Mouse (Mus musculus): ENCODE data around the gene 4933427D14Rik.

Gene 4933427D14Rik

DNA sequence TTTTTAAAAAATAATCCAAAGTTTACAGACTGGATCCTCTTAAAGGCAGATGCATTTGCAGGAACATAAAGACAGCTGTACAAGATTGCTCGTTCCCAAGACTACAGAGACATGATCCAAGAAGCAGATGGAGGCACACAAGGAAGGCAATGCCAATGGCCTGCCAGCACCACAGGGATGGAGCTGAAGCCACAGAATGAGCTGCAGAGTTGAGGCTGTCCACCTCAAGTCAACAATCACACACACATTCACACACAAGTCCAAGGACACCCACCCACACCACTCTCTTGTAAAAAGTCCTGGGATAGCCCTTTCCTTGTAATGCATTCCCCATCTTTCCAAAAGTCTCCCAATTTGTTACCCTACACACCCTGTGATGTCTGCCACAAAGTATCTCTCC, 3.8 kb downstream of the 4933427D14Rik start:
- DNase-seq = peak; percentile 78

DNA sequence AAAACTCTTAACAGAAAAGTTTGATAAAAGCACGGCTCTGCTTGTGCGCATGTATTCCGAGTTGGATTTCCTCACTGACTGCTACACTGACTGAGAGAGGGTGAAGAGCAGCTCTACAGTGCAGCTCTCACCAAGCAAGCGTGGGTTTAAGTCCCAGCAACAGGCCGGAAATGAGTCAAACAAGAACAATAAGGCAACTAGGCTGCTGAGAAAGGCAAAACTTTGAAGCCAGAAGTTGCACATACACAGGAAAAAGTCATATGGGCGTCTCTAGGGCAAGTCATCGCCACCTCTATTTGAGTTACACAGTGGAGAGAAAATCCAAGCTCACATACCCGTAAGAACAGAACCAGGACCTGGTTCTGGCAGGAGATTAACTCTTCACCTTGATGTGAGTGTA, 10.8 kb downstream of the 4933427D14Rik start:
- DNase-seq = peak; percentile 82

DNA sequence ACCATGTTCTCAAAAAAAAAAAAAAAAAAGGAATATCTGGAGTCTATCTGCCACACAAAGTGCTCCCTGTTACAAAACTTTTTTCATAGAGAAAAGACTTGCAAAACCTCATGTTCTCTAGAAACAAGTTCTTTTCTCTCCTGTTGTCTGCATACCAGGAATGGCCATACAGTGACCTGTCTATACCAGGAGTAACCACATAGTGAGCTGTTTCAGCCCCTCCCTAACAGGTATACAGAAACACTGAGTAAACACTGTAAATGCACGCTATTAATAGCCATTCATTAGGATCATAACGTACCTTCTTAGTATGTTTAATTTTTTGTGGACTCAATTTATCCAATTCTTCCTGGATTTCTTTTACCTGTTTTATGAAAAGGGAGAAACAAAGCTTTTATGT, 13.0 kb downstream of the 4933427D14Rik start:
- no peak for DNase-seq

DNA sequence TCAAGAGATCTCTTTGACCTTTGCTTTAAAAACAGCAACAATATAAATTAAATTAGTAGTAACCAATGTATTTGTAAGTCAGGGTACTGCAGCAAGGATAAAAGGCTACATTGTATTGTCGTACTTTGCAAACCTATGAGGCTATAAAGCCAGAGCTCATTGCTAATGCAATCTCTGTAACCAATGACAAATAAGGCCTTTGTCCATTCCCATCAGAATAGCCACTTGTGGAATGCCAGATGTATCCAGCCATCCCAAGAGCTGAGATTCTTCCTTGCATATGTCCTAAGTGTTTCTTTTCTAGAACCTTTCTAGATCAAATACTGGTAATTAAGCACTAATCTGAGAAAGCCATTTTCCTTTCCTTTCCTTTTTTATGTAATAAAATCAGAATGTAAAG, 16.4 kb downstream of the 4933427D14Rik start:
- no peak for DNase-seq

DNA sequence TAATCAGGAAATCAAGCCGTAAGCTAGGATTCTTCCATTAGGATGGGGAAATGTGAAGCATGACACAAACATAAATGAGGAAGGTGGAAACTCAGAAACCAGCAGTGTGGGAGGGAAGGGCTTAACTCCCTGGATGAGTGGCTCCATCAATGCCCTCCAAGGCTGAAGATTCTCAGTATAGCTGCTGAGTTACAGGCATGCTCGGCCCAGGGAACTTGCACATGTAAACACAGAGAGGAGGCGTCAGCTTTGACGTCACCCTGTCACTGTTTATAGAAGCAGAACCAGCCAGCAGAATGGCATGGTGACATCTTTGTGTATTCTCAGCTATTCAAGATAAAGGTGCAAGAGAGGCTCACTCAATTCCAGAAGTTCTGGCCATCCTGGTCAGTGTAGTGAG, 23.0 kb downstream of the 4933427D14Rik start:
- peak; percentile 35 for DNase-seq

DNA sequence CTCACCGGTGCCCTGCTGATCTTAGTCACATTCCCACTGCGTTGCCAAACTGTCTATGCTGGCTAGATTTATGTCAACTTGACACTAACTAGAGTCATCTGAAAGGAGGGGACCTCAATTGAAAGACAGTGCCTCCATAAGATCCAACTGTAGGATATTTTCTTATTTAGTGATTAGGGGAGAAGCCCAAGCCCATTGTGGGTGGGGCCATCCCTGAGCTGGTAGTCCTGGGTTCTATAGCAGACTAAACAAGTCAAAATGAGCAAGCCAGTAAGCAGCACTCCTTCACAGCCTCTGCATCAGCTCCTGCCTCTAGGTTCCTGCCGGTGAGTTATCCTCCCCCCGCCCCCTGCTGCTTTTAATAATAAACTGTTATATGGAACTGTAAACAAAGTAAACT, 26.1 kb downstream of the 4933427D14Rik start:
- DNase-seq = peak; percentile 76

DNA sequence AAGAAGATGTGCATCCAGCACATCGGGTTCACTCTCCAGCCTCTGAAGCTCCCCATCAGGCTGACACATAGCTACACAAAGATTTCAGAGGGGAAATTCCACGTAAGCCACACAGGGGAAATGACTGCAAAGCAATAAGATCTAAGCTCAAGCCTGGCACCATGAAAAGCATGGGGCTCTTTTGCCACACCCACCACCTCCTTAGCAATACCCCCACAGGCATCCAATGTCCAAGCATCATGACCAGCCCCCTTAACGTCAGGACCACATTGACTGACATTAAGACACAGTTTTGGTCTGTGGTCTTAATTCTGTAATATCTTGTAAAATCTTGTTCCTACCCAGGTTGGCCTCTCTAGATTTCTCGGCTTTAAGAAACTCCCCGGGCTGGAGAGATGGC, 26.7 kb downstream of the 4933427D14Rik start:
- DNase-seq = peak; percentile 66

DNA sequence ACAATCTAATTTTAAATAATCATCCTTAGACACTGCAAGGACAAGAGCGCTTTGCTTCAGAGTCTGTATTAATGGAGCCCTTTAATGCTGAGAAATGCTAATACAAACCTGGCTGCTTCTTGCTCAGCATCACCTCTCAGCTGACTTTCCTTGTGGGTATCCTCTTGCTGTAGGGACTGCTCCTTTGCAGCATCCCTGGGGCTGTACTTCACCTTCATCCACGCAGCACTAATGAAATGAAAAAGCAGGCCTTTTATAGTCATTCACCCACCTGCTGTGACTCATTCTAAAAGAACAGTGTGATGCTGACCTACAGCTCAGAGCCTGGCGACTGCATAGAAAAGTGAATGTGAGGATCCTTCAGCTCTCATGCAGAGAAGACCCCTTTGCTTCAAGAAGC, 30.7 kb downstream of the 4933427D14Rik start:
- DNase-seq = peak; percentile 34

DNA sequence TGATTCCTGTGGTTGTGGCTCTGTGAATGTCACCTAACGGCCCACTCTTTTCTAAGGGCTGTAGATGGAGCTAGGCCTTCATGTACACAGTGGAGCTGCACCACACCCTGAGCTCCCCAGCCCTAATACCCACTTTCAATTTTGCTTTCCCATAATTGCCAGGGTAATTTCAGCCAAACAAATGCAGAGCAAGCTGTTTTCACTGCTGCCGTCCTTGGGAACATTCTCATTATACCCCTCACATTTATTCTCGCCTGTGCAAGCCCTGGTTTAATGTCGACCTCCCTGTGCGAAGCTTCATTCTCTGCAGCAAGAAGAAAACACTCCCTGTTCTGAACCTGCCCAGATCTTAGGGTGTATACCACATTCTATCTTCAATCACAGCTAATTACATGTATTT, 31.3 kb downstream of the 4933427D14Rik start:
- DNase-seq = peak; percentile 37

DNA sequence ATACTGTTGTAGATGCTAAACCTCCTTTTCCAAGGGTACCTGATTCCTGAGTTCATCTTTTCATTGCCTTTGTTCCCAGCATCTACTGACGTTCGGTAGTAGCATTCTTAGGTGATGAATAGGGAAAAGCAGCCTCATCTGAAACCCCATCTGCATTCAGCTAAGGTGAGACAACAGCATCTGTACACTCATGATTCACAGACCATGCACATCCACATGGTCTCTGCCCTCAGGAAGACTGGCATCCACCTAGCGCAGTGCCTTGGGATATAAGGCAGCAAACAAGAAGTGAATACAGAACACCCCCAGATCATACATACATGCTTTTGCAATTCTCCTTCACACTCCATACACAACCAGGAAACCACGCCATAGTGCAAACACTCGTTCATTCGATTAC, 32.5 kb downstream of the 4933427D14Rik start:
- DNase-seq = peak; percentile 54

DNA sequence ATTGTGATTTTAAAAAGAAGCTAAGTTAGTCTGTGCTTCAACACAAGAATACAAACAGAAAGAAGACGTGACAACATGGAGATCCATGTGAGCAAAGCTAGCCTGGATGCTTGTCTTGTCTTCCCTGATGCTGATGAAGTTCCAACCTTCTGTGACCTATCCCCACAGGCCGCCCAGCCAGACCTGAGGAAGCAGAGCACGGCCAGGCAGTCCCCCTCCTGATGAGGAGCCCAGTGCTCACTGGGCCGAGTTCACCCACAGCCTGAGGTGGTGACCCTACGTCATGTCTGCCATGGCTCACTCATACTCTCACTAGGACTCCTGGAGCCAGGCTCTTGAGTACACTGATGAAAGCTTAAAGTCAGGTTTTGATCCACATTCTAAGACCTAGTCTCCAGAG, 33.8 kb downstream of the 4933427D14Rik start:
- DNase-seq = peak; percentile 55

DNA sequence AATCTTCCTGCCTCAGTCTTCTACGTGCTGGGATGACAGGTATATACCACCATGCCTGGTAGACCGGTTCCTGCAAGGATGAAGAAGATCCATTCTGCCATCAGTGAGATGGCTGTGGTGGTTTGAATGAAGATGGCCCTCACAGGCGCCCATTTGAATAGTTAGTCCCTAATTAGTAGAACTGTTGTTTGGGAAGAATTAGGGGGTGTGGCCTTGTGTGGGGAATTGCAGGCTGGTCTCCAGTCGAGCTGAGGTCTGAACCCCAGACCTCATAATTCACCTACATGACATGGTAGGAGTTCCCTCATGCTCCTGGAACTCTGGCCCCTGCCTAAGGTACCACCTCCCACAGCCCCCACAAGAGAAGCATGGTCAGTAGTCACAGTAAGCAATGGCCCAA, 35.4 kb downstream of the 4933427D14Rik start:
- peak; percentile 61 for DNase-seq

DNA sequence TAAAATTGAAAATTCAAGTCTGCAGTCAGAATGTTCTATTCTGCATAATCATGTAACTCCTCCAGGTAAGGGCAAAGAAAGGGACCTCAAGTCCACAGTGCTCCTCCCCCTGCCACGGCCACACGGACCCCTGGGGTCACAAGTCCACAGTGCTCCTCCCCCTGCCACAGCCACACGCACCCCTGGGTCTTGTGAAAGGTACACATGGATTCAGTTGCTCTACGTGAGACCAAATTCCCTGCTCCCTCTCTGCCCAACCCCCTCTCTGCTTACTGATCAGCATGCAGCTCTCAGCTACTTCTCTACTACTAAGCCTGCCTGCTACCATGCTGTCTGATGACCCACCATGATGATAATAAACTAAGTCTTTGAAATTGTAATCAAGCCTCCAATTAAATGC, 37.4 kb downstream of the 4933427D14Rik start:
- DNase-seq = peak; percentile 83

DNA sequence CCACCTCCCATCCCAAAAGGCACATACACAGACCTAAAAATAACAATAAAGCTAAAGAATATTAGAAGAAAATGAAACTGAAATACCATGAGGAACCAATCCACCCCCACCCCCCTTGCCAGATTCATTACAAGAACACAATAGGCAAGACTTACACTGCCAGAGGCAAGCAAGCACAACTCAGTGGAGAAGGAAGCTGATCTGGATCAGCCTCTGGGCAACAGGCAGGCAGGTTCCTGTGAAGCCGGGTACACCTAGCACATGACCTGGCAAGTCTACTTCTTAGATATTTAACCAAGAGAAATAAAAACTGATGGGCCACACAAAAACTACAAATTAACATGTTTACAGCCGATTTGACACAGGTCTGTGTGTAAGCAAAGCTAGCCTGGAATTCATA, 44.1 kb downstream of the 4933427D14Rik start:
- no peak for DNase-seq

DNA sequence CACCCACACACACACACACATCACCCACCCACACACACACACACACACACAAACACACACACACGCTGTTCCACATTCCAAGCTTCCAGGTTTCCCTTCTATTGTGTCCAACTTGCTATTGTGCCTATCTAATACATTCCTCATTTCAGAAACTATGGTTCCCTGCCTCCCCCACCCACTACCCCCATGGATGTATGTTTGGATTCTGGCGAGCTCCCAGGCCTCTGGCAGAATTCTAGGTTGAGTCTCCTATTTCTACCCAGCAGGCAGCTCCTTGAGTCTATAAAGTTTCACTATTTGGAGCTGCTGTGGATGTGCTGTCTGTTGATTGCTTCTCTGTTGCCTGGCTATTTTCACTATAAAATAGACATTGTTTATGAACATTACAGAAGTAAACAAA, 50.6 kb downstream of the 4933427D14Rik start:
- no peak for DNase-seq

DNA sequence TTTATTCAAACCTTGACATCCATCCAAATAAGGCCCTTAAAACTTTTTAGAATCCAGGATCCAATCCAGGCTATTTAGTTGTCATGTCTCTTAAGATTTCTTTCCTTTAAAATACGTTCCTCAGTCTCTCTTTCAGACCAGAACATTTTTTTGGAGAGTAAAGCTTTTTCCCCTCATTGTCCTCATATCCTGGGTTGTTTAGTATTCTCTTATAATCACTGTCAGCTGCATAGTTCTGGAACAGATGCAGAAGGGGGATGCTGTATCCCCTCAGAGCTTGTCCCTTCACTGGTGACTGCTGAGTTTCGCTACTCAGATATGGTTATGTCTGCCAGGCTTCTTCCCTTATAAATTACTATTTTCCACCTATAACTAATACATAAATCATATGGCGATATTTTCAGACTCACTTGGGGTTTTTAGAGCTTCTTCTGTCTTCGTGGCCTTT, 51.3 kb downstream of the 4933427D14Rik start:
- DNase-seq = no peak

DNA sequence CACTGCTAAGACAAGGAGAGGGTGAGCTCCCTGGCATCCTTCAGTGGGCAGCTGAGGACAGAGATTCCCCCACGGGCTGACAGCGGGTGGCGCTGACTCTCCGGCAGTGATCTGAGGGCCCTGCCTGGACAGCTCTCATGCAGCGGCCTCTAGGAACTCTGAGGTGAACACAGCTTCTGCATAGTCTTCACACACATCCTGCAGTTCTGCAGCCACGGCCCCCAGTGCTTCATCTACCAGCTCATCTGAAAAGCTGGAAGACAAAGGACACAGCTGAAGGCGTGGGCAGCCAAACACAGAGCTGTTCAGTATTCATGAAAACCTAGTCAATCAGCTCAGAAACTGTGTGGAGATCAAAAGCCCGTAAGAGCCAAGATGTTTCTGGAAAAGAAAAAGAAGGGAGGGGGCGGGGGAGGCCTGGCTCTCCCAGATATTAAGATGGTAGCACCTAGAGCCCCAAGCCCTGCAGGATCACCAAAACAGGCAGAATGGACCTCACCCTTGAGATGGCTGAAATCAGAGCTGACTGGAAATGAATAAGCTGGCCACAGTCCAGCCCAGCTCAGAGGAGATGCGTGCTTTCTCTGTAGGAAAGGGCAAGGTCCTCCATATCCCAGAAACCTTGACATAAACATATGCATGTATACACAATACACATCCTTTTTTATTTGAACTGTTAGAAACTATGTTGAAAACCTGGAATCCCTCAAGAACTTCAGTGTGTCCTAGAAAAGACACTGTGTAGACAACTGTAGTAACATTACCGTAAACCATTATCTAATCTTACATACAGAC, 51.9 kb downstream of the 4933427D14Rik start:
- peak; percentile 78 for DNase-seq

DNA sequence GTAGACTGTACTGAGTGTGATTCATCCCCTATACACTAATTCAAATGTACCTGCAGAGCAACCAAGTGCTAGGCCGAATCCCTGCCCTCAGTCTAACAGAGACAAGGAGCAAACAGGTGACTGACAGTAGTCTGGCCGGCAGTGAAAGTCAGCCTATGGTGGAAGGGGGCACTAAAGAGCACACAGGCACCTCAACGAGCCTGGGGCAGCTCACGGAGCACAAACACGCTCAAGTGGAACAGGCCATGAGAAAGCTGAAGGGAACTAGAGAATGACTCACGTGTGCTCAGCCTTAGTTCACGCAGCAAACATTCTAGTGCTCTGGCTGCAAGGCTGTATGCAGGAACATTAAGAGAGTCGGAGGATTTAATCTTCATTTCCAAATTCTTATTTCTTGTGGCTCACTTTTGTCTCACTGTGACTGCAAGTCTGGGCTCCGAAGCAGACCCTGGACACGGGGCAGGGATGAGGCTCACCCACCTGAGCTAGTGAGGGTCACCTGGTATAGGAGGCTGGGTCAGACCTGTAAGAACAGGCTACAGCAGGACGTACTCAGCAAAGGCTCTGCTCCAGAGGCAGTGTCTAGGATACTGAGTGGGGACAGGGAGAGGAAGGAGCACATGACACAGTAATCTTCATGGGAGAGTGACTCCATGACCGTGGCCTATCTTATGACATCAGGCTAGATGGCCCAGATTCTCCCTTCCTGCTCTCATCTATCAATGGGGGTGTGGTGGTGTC, 54.0 kb downstream of the 4933427D14Rik start:
- DNase-seq = peak; percentile 85

DNA sequence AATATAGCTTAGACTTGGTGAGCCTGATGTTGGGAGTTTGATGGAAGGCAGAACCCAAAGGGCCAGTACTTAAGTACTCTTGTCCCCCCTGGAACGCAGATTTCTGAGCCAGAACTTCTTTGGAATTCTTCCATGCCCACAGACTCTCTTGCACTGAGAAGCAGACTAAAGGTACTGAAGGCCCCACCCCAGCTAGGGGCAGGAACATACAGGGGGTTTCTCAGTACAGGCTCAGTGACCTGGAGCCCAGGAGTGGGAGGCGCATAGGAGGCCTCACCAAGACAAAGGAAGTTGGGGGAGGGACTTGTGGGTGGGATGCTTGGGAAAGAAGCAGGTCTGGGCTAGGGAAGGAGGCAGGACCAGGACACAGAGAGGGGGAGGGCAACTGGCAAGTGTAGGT, 56.1 kb downstream of the 4933427D14Rik start:
- DNase-seq = peak; percentile 86

DNA sequence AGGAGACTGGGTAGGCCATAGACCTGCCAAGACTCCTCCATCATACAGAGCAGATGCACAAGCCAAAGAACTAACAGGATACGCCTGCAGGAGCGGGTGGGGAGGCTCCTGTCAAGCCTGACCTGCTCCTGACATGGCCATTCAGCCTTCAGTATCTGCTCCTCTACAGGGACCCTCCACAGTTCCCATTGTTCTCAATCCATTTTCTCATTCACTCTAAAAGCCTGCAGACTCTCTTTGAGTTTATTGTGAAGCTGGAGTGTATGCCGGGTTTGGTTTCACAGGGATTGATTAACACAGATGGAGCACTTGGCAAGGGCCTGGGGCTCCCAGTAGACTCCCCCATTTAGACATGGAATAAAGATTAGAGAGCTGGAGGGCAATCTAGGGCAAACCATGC, 59.3 kb downstream of the 4933427D14Rik start:
- no peak for DNase-seq

DNA sequence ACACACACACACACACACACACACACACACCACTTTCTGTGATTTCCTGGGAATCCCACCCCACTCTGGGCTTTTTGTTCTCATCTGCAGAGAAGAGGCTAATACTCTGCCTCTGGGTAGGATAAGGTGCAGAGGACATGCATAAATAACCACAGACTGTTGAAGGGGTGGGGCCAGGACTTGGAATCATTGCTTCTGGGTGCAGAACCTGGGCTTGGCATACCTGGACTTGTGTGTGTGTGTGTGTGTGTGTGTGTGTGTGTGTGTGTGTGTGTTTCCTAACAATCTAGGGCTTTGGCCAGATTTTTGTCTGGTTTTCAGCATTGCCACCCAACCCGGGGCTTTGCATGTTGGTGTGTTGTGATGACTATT, 61.4 kb downstream of the 4933427D14Rik start:
- no peak for DNase-seq

DNA sequence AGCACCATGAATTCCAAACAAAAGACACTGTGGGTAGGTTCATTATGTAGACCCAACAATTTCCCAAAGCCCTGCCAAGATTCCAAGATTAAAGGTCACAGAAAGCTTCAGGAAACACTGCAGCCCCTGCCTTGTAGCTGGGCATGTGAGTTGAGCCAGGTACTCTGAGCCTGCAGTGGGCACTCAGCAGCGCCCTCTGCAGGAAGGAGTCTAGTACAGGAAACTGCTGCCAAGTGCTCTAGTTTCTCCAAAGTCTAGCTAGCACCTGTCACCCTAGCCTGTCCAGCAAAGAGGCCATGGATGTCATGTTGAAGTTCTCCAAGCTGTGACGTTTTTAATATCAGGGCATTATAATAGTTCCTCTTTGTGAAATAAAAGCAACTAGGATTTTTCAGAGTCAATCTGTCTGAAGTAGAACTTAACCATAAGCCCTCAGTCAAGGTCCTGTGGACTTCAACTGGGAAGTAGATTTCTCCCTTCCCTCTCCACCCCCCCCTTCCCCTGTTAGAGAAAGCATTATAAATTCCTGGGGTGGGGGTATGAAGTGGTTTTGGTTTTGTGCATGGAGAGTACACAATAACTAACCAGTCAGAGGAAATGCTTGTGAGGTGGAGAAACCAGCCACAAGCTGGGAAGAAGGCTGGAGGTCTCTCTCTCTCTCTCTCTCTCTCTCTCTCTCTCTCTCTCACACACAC, 61.9 kb downstream of the 4933427D14Rik start:
- DNase-seq = no peak

DNA sequence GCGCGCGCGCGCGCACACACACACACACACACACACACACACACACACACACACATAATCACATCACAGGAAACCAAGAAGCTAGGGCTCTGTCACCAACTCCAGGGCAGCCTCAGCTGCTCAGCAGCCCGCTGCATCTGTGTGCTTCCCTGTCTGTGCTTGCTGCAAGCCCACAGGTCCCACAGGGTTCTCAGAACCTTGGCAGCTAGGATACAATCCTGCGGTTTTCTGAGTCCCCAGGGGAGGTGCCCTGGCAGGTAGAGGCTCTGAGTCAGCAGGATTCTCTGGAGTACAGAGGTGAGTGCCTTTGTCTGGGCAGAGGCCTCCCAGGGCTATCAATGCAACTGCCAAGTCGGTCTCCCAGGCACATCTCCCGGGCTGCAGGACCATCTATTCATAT, 64.4 kb downstream of the 4933427D14Rik start:
- DNase-seq = no peak

DNA sequence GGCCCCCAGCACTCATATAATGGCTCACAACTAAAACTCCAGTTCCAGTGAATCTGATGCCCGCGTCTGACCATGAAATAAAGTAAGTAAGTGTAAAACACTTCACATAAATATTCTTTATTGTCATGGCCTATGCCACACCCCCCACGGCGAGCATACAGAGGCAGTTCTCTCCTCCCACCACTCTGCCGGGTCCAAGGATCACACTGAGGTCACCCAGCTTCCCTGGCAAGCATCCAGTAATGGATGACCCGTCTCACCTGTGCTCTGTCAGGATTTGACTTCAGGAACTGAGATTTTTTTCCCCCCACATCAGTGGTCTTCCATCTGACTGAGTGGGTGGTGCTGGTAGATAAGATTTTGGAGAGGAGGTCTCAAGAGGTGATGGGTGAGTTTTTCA, 67.1 kb downstream of the 4933427D14Rik start:
- no peak for DNase-seq

Measured in heart, adult 11 months (tissue).